Mouse (Mus musculus) telencephalon, adult 2 months (tissue): ENCODE data around the gene Ppp2r3a.

Source experiments
- DNase-seq: peaks from one replicate; pipeline ENCODE4 v3.0.0-alpha.2; 2011; ENCODE audit warnings: low read depth, low spot score

The Ppp2r3a gene

DNA sequence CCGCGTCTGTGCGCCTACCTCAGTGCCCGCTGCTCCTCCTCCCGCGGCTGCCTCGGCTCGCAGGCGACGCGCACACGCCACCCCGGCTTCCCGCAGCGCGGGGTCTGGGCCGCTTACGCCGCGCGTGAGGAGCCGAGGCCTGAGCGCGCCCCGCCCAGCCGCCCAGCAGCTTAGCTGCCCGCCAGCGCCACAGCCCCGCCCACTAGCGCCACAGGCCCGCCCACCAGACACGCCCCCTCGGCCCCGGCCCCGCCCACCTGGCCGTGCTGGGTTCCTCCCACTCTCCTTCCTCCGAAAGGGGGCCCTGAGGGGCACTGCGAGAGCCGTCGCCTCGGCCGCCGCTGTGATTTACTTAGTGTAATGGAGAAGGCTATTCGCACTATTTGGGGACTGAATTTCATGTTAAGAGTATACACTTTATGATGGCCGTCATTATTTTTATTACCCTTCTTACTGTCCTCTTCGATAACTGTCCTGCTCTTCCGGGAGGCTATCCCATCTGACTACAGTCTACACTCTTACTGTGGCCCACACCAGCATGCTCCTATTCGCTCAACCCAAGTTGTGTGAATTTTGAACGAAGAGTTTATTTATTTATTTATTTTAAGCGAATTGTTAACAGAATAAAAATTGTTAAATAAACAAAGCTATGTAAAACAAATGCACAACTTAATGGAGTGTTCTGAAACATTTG is at the start of gene Ppp2r3a:
TSS of gene Ppp2r3a (minus strand) at position 152 of the 694 bp plus-strand sequence.
- DNase-seq = peak; percentile 67

DNA sequence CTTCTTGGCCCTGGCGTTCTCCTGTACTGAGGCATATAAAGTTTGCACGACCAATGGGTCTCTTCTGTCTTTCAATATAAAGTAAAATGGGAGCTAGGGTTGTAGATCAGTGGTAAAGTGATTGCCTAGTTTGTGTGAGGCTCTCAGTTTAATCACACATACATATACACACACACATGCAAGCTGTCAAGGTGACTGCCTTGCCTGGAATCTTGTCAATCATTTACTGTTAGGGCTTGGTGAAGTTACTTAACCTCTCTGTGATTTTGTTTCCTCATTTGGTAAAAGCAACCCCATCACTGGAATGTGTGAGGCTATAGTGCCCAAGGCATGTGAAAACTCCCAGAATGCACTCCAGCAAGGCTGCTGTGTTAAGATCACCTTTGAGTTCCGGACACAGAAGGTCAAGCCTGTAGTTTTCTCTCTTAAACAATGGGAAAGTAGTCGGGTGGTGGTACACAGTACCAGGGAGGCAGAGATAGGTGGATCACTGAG is 48.9 kb upstream of the Ppp2r3a start:
- no peak for DNase-seq

DNA sequence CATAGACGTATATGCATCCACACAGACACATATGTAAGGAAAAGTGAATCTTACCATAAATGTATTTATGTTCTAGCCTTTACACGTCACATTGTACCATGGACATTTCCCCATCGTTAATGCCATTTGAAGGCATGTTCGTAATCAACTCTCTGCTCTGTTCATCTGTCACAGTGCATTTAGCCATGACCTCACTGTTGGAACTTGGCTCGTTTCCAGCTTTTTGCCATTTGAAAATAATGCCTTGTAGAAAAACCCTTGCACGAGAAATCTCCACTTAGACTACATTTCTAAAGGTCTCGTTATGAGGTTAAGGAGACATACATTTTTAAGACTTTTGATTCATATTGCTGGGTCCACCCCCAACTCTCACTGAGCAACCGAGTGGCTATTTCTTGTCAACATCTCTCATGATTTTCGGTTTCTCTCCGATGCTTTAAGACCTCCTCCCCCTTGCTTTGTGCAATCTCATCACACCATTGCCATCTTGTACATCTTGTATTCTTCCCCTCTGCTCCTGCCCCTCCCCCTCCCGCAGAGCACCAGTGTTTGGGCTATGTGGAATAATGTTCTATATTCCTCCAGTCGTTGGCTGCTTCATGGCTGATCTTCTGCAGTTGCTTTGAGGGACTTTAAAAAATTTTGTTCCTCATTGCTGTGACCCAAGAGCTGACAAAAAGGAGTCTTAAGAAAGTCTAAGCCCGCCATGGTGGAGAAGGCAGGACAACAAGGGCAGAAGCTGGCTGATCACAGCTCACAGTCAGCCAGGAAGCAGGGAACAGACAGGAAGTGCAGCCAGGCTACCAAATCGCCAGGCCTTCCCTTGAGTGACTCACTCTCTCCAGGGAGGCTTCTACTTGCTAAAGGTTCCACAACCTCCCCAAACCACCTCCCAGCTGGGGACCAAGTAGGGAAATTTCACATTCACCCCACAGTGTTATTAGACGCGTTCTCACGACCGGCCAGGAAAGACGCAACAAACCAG is 40.4 kb upstream of the Ppp2r3a start:
- DNase-seq = no peak

- DNase-seq = no peak
These were observed 39.3 kb upstream of the Ppp2r3a start for GRCm38 (mm10) chr9:101290876-101291275.

- no peak for DNase-seq
These were observed 38.2 kb upstream of the Ppp2r3a start for GRCm38 (mm10) chr9:101289750-101290149.

DNA sequence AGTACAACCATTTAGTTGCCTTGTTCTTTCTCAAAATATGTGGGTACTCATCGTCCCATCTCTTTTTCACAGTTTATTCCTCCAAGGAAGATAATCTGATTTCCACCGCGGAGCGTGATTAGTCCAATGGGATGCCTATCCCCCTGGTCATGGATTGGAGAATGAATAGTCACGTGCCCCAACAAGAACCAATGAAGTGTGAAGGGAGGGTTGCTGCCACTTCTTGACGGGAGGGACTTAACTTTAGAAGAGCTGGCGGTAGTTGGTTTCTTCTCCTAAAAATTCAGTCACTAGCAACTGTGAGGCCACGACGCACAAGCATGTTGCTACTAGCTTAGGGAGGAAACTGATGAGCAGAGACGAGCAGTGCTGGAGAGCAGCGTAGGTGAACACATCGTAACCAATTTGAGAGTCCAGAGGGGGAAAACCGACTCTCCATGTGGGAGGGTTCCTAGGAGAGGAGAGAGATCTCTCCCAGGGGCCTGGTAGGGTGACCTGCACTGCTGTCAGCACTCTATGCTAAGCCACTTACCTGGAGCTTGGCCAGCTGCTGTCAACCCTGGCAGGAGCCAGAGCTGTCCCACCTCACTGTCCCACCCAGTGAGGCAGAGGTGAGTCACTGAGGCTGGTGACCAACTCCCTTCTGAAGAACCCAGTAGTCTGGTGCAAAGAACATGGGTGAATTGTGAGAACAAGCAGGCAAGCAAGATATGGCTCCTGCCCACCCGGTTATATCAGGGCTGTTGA is 37.5 kb upstream of the Ppp2r3a start:
- no peak for DNase-seq

DNA sequence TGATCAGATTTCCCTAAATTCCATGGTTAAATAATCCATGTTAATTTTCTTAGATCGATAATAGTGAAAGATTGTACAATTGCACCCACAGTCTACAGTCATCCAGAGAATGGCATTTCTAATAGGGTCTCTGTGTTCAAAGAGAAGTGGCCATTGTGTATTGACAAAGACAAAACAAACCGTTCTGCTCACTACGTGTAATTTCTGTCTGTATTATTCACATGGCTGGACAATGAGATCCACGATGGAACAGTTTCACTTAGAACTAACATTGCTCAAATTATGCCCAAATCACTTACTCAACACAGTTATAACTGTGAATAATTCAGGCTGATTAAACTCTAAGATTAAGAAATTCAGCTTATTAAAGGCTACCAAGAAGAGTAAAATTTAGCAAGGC is 35.2 kb upstream of the Ppp2r3a start:
- peak; percentile 31 for DNase-seq

- DNase-seq = no peak
These were observed 32.5 kb upstream of the Ppp2r3a start for GRCm38 (mm10) chr9:101284049-101284448.

DNA sequence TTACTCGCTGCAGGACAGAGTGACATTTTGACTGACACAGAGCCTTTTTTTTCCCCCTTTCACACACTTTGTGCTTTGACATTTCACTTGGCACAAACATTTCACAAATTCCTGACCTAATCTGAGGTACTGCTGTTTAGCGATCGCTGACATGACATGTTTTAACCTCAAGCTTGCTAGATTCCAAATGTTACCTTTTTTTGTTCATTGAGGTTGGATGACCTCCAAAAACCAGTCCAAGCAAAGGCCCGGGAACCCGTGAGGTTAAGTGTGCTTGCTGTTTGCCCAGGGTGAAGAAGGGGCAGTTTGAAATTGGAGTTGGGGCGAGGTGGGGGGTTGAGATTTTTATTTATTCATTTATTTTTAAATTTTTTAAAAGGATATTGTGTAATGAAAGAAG is 31.1 kb upstream of the Ppp2r3a start:
- DNase-seq = no peak

- DNase-seq = no peak
These were observed 30.3 kb upstream of the Ppp2r3a start for GRCm38 (mm10) chr9:101281906-101282305.

DNA sequence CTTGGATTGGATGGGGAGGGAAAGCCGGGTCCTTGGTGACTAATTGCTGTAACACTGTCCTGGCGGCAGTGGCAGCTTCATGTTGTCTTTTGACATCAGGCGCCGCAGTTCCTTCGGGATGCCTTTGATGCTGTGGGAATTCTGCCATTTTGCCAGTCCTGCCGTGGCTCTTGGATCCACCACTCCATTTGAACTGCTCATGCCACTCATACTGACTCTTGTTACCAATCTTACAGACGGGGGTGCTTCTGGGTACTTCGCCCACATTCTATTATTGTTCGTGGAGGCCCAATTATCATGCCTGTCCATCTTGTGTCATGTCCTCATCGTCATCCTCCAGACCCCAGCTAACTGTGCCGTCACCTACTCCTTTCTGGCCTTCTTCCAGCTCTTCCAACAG is 29.7 kb upstream of the Ppp2r3a start:
- no peak for DNase-seq

GRCm38 (mm10) chr9:101280867-101281266 is 29.3 kb upstream of the Ppp2r3a start:
- DNase-seq = no peak

- no peak for DNase-seq
These were observed 28.6 kb upstream of the Ppp2r3a start for GRCm38 (mm10) chr9:101280211-101280610.

DNA sequence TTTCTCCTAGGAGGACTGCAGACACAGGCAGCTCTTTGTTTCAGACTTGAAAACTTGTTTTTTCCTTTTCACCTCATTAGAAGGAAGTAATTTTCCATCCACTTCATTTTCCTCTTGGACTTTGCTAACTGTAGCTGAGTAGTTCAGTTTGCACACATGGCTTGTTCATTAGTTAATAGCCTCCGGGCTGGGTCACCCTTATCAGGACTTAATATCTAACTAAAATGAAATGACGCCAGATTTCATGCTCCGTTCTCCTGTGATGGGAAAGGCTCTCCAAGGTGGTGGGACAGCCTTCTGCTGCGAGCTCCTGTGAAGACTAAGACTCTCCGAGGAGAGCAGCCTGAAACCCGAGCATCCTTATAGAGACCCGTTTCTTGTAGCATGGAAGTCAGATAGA is 21.1 kb upstream of the Ppp2r3a start:
- DNase-seq = no peak

GRCm38 (mm10) chr9:101270020-101270419 is 18.4 kb upstream of the Ppp2r3a start:
- no peak for DNase-seq

GRCm38 (mm10) chr9:101266043-101266442 is 14.4 kb upstream of the Ppp2r3a start:
- DNase-seq = no peak

GRCm38 (mm10) chr9:101265546-101265945 is 14.0 kb upstream of the Ppp2r3a start:
- peak; percentile 55 for DNase-seq

- DNase-seq = no peak
These were observed 11.2 kb upstream of the Ppp2r3a start for GRCm38 (mm10) chr9:101262815-101263214.

DNA sequence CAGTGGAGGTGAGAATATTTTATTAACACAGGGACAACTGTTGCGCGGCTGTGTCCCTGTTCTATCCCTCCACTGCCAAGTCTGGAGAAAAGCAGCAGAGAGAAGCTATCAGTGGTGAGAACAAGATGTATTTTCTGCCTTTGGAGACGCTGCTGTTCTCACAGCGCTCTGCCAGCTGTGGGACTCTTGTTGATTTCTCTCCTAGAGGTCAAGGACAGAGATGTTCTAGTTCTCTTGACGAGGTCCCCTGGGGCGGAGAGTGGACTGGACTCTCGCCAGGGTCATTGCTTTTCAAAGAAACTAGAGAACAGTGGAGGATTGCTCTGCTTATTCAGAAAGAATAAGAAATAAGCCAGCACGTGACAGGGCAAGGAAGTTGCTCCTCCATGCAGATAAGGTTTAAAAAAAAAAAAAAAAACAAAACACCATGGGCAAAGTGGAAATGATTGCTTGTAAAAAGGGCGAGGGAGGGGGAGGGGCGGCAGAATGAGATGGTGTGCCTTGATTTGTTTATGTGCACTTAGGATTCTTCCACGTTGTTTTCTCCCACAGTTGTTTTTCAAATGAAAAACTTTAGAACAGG is 10.5 kb upstream of the Ppp2r3a start:
- DNase-seq = peak; percentile 12

GRCm38 (mm10) chr9:101261443-101261842 is 9.8 kb upstream of the Ppp2r3a start:
- DNase-seq = no peak

GRCm38 (mm10) chr9:101253136-101253535 is 1.5 kb upstream of the Ppp2r3a start:
- no peak for DNase-seq
